Mouse (Mus musculus): ENCODE results near the gene Anxa11. TPM values are rescaled to one million over a fixed set of nuclear protein-coding genes. Genes with fewer than 3 reads are reported as not detected.
"Not testable (repeated sequence)": the region's sequence is repeated elsewhere in the genome, so short reads cannot be mapped to it uniquely, and the experiment has no call there.

Anxa11 gene
- polyA plus RNA-seq, 1 experiment from 2014 or later, result 1.7 TPM

- not testable (repeated sequence) for H3K4me2 ChIP-seq (replicated peaks); ATAC-seq (replicated peaks); H3K9me3 ChIP-seq; H3K27me3 ChIP-seq; H3K4me3 ChIP-seq; H3K9ac ChIP-seq (replicated peaks); H3K4me1 ChIP-seq; H3K36me3 ChIP-seq; H3K27ac ChIP-seq (replicated peaks)
- no CpG with 5 or more reads among the region's 12 CpGs for WGBS
These were observed 43.9 kb downstream of the Anxa11 start for GRCm38 (mm10) chr14:25885886-25886285.

GRCm38 (mm10) chr14:25894566-25894965 is 52.6 kb downstream of the Anxa11 start:
- no CpG with 5 or more reads among the region's 3 CpGs for WGBS
- H3K27ac ChIP-seq (replicated peaks); H3K4me1 ChIP-seq; H3K36me3 ChIP-seq; H3K4me2 ChIP-seq (replicated peaks); ATAC-seq (replicated peaks); H3K27me3 ChIP-seq; H3K9ac ChIP-seq (replicated peaks); H3K9me3 ChIP-seq; H3K4me3 ChIP-seq: not testable (repeated sequence)

GRCm38 (mm10) chr14:25895686-25896085 is 53.7 kb downstream of the Anxa11 start:
- not testable (repeated sequence) for H3K4me1 ChIP-seq; H3K4me3 ChIP-seq; H3K27me3 ChIP-seq; H3K27ac ChIP-seq (replicated peaks); H3K9ac ChIP-seq (replicated peaks); H3K36me3 ChIP-seq; H3K4me2 ChIP-seq (replicated peaks); H3K9me3 ChIP-seq; ATAC-seq (replicated peaks)
- WGBS, result no CpG with 5 or more reads among the region's 7 CpGs

GRCm38 (mm10) chr14:25903000-25903399 is 61.0 kb downstream of the Anxa11 start, which contains the start of gene Plac9a:
Gene Plac9a (minus strand): TSS chr14:25903100.
- not testable (repeated sequence) for H3K4me3 ChIP-seq; H3K4me1 ChIP-seq; H3K27ac ChIP-seq (replicated peaks); H3K9ac ChIP-seq (replicated peaks); H3K4me2 ChIP-seq (replicated peaks); H3K9me3 ChIP-seq; ATAC-seq (replicated peaks); H3K36me3 ChIP-seq; H3K27me3 ChIP-seq
- WGBS, result no CpG with 5 or more reads among the region's 10 CpGs

GRCm38 (mm10) chr14:25905243-25905642 is 63.3 kb downstream of the Anxa11 start:
- H3K36me3 ChIP-seq; H3K9ac ChIP-seq (replicated peaks); H3K9me3 ChIP-seq; H3K4me1 ChIP-seq; H3K27me3 ChIP-seq; H3K27ac ChIP-seq (replicated peaks); H3K4me3 ChIP-seq; ATAC-seq (replicated peaks); H3K4me2 ChIP-seq (replicated peaks): not testable (repeated sequence)
- WGBS, result 11% methylated on average over 1 of the region's 5 CpGs

GRCm38 (mm10) chr14:25907272-25907671 is 65.3 kb downstream of the Anxa11 start:
- H3K27ac ChIP-seq (replicated peaks); ATAC-seq (replicated peaks); H3K36me3 ChIP-seq; H3K4me3 ChIP-seq; H3K4me2 ChIP-seq (replicated peaks); H3K9ac ChIP-seq (replicated peaks); H3K27me3 ChIP-seq; H3K9me3 ChIP-seq; H3K4me1 ChIP-seq: not testable (repeated sequence)
- WGBS, result no CpG with 5 or more reads among the region's 9 CpGs

- not testable (repeated sequence) for H3K27ac ChIP-seq (replicated peaks); H3K4me1 ChIP-seq; ATAC-seq (replicated peaks); H3K27me3 ChIP-seq; H3K4me3 ChIP-seq; H3K4me2 ChIP-seq (replicated peaks); H3K9ac ChIP-seq (replicated peaks); H3K36me3 ChIP-seq; H3K9me3 ChIP-seq
- WGBS, result no CpG with 5 or more reads among the region's 8 CpGs
These were observed 67.0 kb downstream of the Anxa11 start for GRCm38 (mm10) chr14:25908976-25909375.

GRCm38 (mm10) chr14:25918427-25919170 is 76.6 kb downstream of the Anxa11 start:
- ATAC-seq (replicated peaks); H3K4me3 ChIP-seq; H3K4me2 ChIP-seq (replicated peaks); H3K4me1 ChIP-seq; H3K27ac ChIP-seq (replicated peaks); H3K9me3 ChIP-seq; H3K36me3 ChIP-seq; H3K27me3 ChIP-seq; H3K9ac ChIP-seq (replicated peaks): not testable (repeated sequence)
- no CpG with 5 or more reads among the region's 5 CpGs for WGBS

GRCm38 (mm10) chr14:25926814-25927561 is 85.0 kb downstream of the Anxa11 start:
- not testable (repeated sequence) for H3K4me1 ChIP-seq; H3K9me3 ChIP-seq; H3K27ac ChIP-seq (replicated peaks); H3K27me3 ChIP-seq; H3K4me2 ChIP-seq (replicated peaks); H3K9ac ChIP-seq (replicated peaks); H3K36me3 ChIP-seq; H3K4me3 ChIP-seq
- peak; percentile 90 for ATAC-seq (replicated peaks)
- WGBS, result no CpG with 5 or more reads among the region's 44 CpGs

GRCm38 (mm10) chr14:25927562-25927881 is 85.6 kb downstream of the Anxa11 start, which contains the start of gene Tmem254a:
Gene Tmem254a (minus strand): TSS chr14:25927672.
- H3K4me2 ChIP-seq (replicated peaks); H3K9me3 ChIP-seq; H3K4me3 ChIP-seq; H3K36me3 ChIP-seq; H3K27ac ChIP-seq (replicated peaks); H3K27me3 ChIP-seq; H3K9ac ChIP-seq (replicated peaks); H3K4me1 ChIP-seq: not testable (repeated sequence)
- ATAC-seq (replicated peaks), result peak; percentile 88
- WGBS, result no CpG with 5 or more reads among the region's 10 CpGs

All from forebrain, embryonic 15.5 days (tissue).